Mouse (Mus musculus): Measurements from ENCODE around the gene Ube2e3. TPM values are rescaled to one million over a fixed set of nuclear protein-coding genes. Genes with fewer than 3 reads are reported as not detected.

Gene Ube2e3
- polyA plus RNA-seq, 1 experiment from 2014 or later: 110 TPM

DNA sequence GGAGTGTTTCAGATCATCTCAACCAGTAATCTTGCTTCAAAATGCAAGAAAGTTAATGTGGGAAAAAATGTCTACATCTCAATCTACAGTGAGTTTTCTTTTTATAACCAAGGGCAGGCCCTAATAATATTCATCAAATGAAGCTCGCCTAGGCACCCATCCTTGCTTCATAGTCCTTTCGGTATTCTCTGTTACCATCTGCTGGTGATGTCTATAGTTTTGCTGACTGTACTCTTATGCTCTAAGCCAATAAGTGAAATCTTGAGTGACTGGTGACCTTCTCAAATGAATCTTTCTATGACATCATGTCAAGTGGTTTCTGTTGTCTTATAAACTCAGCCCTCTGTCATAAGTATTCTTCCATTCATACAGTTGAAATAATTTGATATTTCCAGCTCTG lies 97.1 kb downstream of the Ube2e3 start:
- WGBS: 86% methylated on average over 2 of the region's 2 CpGs
- ATAC-seq: no peak
- no peaks in the 10 kb centered on the region for H3K27me3 ChIP-seq (replicated peaks)
- H3K4me1 ChIP-seq (replicated peaks): no peaks in the 10 kb centered on the region
- H3K9me3 ChIP-seq: no peaks in the 10 kb centered on the region
- H3K4me3 ChIP-seq (replicated peaks): no peak overlapping the region
- H3K4me2 ChIP-seq (replicated peaks): no peak overlapping the region
- no peak overlapping the region for H3K27ac ChIP-seq
- no peak overlapping the region for H3K9ac ChIP-seq
- no peaks in the 10 kb centered on the region for H3K36me3 ChIP-seq

DNA sequence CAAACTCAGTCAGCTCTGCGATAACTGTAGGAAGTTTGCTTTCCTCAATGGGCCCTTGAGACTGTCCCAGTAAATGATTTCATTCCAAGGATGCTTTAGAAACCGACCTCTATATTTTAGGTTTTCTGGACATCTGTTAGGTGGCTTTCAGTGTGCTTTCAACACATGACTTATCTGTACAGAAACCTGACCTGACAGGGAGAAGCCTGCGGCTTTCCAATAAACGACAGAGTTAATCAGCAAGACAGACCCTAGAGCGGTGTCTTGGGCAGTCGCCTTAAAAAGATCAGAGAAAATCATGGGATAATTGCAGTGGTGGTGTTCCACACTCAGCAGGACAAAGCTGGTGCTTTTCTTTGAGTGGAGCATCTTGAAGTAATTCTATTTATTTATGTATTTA lies 97.5 kb downstream of the Ube2e3 start:
- Histone ChIP-seq H3K4me1 (replicated peaks) (no peaks in the 10 kb centered on the region), H3K4me3 (replicated peaks) (no peak overlapping the region), H3K4me2 (replicated peaks) (no peak overlapping the region), H3K27ac (no peak overlapping the region), H3K9ac (no peak overlapping the region), H3K9me3 (no peaks in the 10 kb centered on the region), H3K27me3 (replicated peaks) (no peaks in the 10 kb centered on the region), H3K36me3 (no peaks in the 10 kb centered on the region)
- no peak for ATAC-seq
- WGBS: 77% methylated on average over 6 of the region's 6 CpGs

DNA sequence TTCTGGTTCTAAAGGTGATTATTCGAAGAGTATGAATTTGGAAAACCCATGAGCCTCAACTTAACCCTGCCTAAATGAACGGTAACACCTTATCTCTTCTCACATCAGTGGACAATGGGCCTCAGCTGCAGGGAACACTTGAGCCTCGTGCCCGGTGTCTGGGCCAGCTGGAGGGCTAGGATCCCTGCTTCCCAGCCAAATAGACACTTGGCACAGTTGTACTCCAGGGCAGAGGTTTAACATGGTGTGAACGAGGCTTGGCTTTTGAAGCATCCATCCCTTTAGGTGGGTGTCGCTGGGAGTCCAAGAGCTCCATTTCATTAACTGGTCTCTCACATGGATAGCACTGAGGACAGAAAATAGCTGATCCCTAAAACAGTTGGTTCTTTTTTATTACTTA lies 102.2 kb downstream of the Ube2e3 start:
- H3K9ac ChIP-seq: no peak overlapping the region
- no peaks in the 10 kb centered on the region for H3K4me1 ChIP-seq (replicated peaks)
- H3K9me3 ChIP-seq: no peaks in the 10 kb centered on the region
- H3K27me3 ChIP-seq (replicated peaks): no peaks in the 10 kb centered on the region
- no peak overlapping the region for H3K4me3 ChIP-seq (replicated peaks)
- WGBS: 74% methylated on average over 6 of the region's 6 CpGs
- ATAC-seq: no peak
- no peaks in the 10 kb centered on the region for H3K36me3 ChIP-seq
- no peak overlapping the region for H3K4me2 ChIP-seq (replicated peaks)
- H3K27ac ChIP-seq: no peak overlapping the region
